Mouse (Mus musculus) heart, embryonic 14.5 days (tissue): ENCODE measurements around the gene Gm10188. TPM values are rescaled to one million over a fixed set of nuclear protein-coding genes. Genes with fewer than 3 reads are reported as not detected.

ENCODE experiments used
- ATAC-seq: fragments of 200-750 bp; cut with Nextera tagmentation; 2 replicates; pipeline ENCODE4 v1.8.0; 2017; ENCODE audit warnings: low read depth, moderate TSS enrichment; ENCODE audit not compliant: insufficient number of reproducible peaks, insufficient read depth, low FRiP score
- H3K27ac ChIP-seq, 2 experiments: fragments of 200-500 bp in 1 of 2; fragments of 300-500 bp in 1 of 2; sonication (generic) in 1 of 2; replicated peaks in 1 of 2; 2 replicates each; pipeline ENCODE4 v1.5.1; 2012 to 2014; ENCODE audit warnings: low read depth in 2 of 2, low read length in 2 of 2, control low read depth in 1 of 2, mild to moderate bottlenecking in 1 of 2, mixed read lengths in 1 of 2; ENCODE audit not compliant: control insufficient read depth in 1 of 2, insufficient read depth in 1 of 2
- H3K27me3 ChIP-seq: fragments of 300-500 bp; sonication (generic); 2 replicates; pipeline ENCODE4 v1.6.1; 2014; ENCODE audit warnings: mild to moderate bottlenecking, low read length, control low read depth; ENCODE audit not compliant: control insufficient read depth, insufficient read depth
- H3K36me3 ChIP-seq: fragments of 300-500 bp; sonication (generic); 2 replicates; pipeline ENCODE4 v1.6.1; 2014; ENCODE audit warnings: mild to moderate bottlenecking, control low read depth, low read length, mixed read lengths; ENCODE audit not compliant: control insufficient read depth, insufficient read depth
- H3K4me1 ChIP-seq, 2 experiments: fragments of 200-500 bp in 1 of 2; fragments of 300-500 bp in 1 of 2; sonication (generic) in 1 of 2; 2 replicates each; pipeline ENCODE4 v1.6.1; 2012 to 2014; ENCODE audit warnings: low read length in 2 of 2, control low read depth in 1 of 2, mixed read lengths in 1 of 2; ENCODE audit not compliant: control insufficient read depth in 2 of 2, insufficient read depth in 2 of 2
- H3K4me2 ChIP-seq: fragments of 300-500 bp; sonication (generic); 2 replicates; pipeline ENCODE4 v1.6.1; 2014; ENCODE audit warnings: mild to moderate bottlenecking, low read length
- H3K4me3 ChIP-seq, 2 experiments: fragments of 200-500 bp in 1 of 2; fragments of 300-500 bp in 1 of 2; sonication (generic) in 1 of 2; 2 replicates each; pipeline ENCODE4 v1.5.1; 2012 to 2014; ENCODE audit warnings: low read length in 2 of 2, mild to moderate bottlenecking in 2 of 2, control low read depth in 1 of 2, low read depth in 1 of 2, moderate library complexity in 1 of 2; ENCODE audit not compliant: control insufficient read depth in 1 of 2, insufficient read depth in 1 of 2
- H3K9ac ChIP-seq: fragments of 300-500 bp; sonication (generic); 2 replicates; pipeline ENCODE4 v1.6.1; 2014; ENCODE audit warnings: mild to moderate bottlenecking, low read length
- H3K9me3 ChIP-seq: fragments of 300-500 bp; sonication (generic); 2 replicates; pipeline ENCODE4 v1.6.1; 2016; ENCODE audit warnings: low read length, control low read depth; ENCODE audit not compliant: control insufficient read depth
- WGBS: fragments of 180-500 bp; shearing (Covaris S2); extraction: QIAGEN DNeasy Blood & Tissue Kit; methylation state at CpG from one replicate; pipeline ENCODE4 v1.1.7; 2014; 5-methylcytosine and 5-hydroxymethylcytosine counted together
- polyA plus RNA-seq: library from polyadenylated mRNA; unstranded; fragments of >200 nt; fragmentation: Nextera tagmentation; extraction: Ambion mirVana; gene quantifications from 2 replicates; pipeline ENCODE4 v1.2.1, GENCODE M21; 2014

The Gm10188 gene
- polyA plus RNA-seq, 1 experiment from 2014 or later: not detected

GRCm38 (mm10) chr1:132265936-132266335, 36.4 kb upstream of the Gm10188 start:
- Histone ChIP-seq H3K27me3 (no peaks in the 10 kb centered on the region), H3K4me2 (no peak overlapping the region), H3K9me3 (no peaks in the 10 kb centered on the region), H3K36me3 (no peaks in the 10 kb centered on the region), H3K4me1 (peaks cover 6% of the 10 kb centered on the region in 2 experiments; a peak in 2 of 4 replicates), H3K4me3 (no peak overlapping the region), H3K27ac (no peak overlapping the region), H3K9ac (no peak overlapping the region)
- ATAC-seq: no peak
- 88% methylated on average over 10 of the region's 10 CpGs for WGBS

GRCm38 (mm10) chr1:132265211-132265859, 35.8 kb upstream of the Gm10188 start:
- H3K4me2 ChIP-seq: no peak overlapping the region
- H3K27me3 ChIP-seq: no peaks in the 10 kb centered on the region
- peaks cover 6% of the 10 kb centered on the region in 2 experiments; a peak in 2 of 4 replicates for H3K4me1 ChIP-seq
- no peaks in the 10 kb centered on the region for H3K36me3 ChIP-seq
- H3K27ac ChIP-seq: no peak overlapping the region
- H3K9ac ChIP-seq: no peak overlapping the region
- H3K9me3 ChIP-seq: no peaks in the 10 kb centered on the region
- WGBS: 73% methylated on average over 8 of the region's 8 CpGs
- no peak for ATAC-seq
- no peak overlapping the region for H3K4me3 ChIP-seq

- peaks cover 6% of the 10 kb centered on the region in 2 experiments; a peak in 2 of 4 replicates for H3K4me1 ChIP-seq
- no peak overlapping the region for H3K27ac ChIP-seq
- no peaks in the 10 kb centered on the region for H3K36me3 ChIP-seq
- H3K9me3 ChIP-seq: no peaks in the 10 kb centered on the region
- H3K4me2 ChIP-seq: no peak overlapping the region
- no peak for ATAC-seq
- H3K9ac ChIP-seq: no peak overlapping the region
- H3K4me3 ChIP-seq: no peak overlapping the region
- H3K27me3 ChIP-seq: no peaks in the 10 kb centered on the region
- WGBS: 45% methylated on average over 7 of the region's 7 CpGs
These were observed 35.0 kb upstream of the Gm10188 start for GRCm38 (mm10) chr1:132264577-132264976.

- Histone ChIP-seq H3K27ac (no peak overlapping the region), H3K36me3 (no peaks in the 10 kb centered on the region), H3K9me3 (no peaks in the 10 kb centered on the region), H3K4me3 (no peak overlapping the region), H3K27me3 (no peaks in the 10 kb centered on the region), H3K9ac (no peak overlapping the region), H3K4me2 (no peak overlapping the region), H3K4me1 (peaks cover 4 to 6% of the 10 kb centered on the region in 2 experiments; a peak in 2 of 4 replicates)
- ATAC-seq: no peak
- WGBS: 72% methylated on average over 4 of the region's 4 CpGs
These were observed 34.1 kb upstream of the Gm10188 start for GRCm38 (mm10) chr1:132263618-132264017.

GRCm38 (mm10) chr1:132261058-132261457, 31.5 kb upstream of the Gm10188 start:
- WGBS: 71% methylated on average over 5 of the region's 5 CpGs
- Histone ChIP-seq H3K36me3 (no peaks in the 10 kb centered on the region), H3K27me3 (no peaks in the 10 kb centered on the region), H3K9ac (no peak overlapping the region), H3K4me3 (no peak overlapping the region), H3K4me1 (no peaks in the 10 kb centered on the region; a peak in 1 of 4 replicates), H3K27ac (no peak overlapping the region), H3K9me3 (no peaks in the 10 kb centered on the region), H3K4me2 (no peak overlapping the region)
- no peak for ATAC-seq

GRCm38 (mm10) chr1:132260331-132260730, 30.8 kb upstream of the Gm10188 start:
- no peaks in the 10 kb centered on the region for H3K27me3 ChIP-seq
- no peaks in the 10 kb centered on the region for H3K9me3 ChIP-seq
- H3K36me3 ChIP-seq: no peaks in the 10 kb centered on the region
- ATAC-seq: no peak
- H3K27ac ChIP-seq: no peak overlapping the region
- no peak overlapping the region for H3K4me3 ChIP-seq
- H3K4me2 ChIP-seq: no peak overlapping the region
- 84% methylated on average over 1 of the region's 1 CpGs for WGBS
- no peak overlapping the region for H3K9ac ChIP-seq
- H3K4me1 ChIP-seq: no peaks in the 10 kb centered on the region; a peak in 1 of 4 replicates

GRCm38 (mm10) chr1:132254467-132254866, 24.9 kb upstream of the Gm10188 start:
- Histone ChIP-seq H3K9me3 (no peaks in the 10 kb centered on the region), H3K4me2 (no peak overlapping the region), H3K36me3 (no peaks in the 10 kb centered on the region), H3K27ac (no peak overlapping the region), H3K4me1 (no peaks in the 10 kb centered on the region), H3K27me3 (no peaks in the 10 kb centered on the region), H3K9ac (no peak overlapping the region), H3K4me3 (no peak overlapping the region)
- WGBS: 82% methylated on average over 6 of the region's 6 CpGs
- ATAC-seq: no peak

GRCm38 (mm10) chr1:132246641-132247040, 17.1 kb upstream of the Gm10188 start:
- no peak overlapping the region for H3K4me2 ChIP-seq
- H3K27ac ChIP-seq: no peak overlapping the region
- no peak for ATAC-seq
- H3K4me1 ChIP-seq: no peaks in the 10 kb centered on the region
- no peaks in the 10 kb centered on the region for H3K36me3 ChIP-seq
- no peak overlapping the region for H3K9ac ChIP-seq
- no peak overlapping the region for H3K4me3 ChIP-seq
- H3K9me3 ChIP-seq: no peaks in the 10 kb centered on the region
- no peaks in the 10 kb centered on the region for H3K27me3 ChIP-seq
- 93% methylated on average over 4 of the region's 4 CpGs for WGBS
